Mouse (Mus musculus) midbrain, embryonic 15.5 days (tissue): ENCODE measurements around the gene Tll2. TPM values are rescaled to one million over a fixed set of nuclear protein-coding genes. Genes with fewer than 3 reads are reported as not detected.

Source experiments
- ATAC-seq: fragments of 200-750 bp; cut with Nextera tagmentation; replicated peaks from 2 replicates; pipeline ENCODE4 v1.8.0; 2017; ENCODE audit warnings: moderate TSS enrichment
- H3K27ac ChIP-seq: fragments of 300-500 bp; sonication (generic); 2 replicates; pipeline ENCODE4 v1.5.1; 2015; ENCODE audit warnings: mild to moderate bottlenecking, inconsistent platforms
- H3K27me3 ChIP-seq: fragments of 300-500 bp; sonication (generic); replicated peaks from 2 replicates; pipeline ENCODE4 v1.6.1; 2015; ENCODE audit warnings: inconsistent platforms
- H3K36me3 ChIP-seq: fragments of 300-500 bp; sonication (generic); replicated peaks from 2 replicates; pipeline ENCODE4 v1.6.1; 2015; ENCODE audit warnings: inconsistent platforms
- H3K4me1 ChIP-seq: fragments of 300-500 bp; sonication (generic); 2 replicates; pipeline ENCODE4 v1.6.1; 2015; ENCODE audit warnings: inconsistent platforms
- H3K4me2 ChIP-seq: fragments of 300-500 bp; sonication (generic); 2 replicates; pipeline ENCODE4 v1.6.1; 2015; ENCODE audit warnings: inconsistent platforms, mild to moderate bottlenecking, moderate library complexity
- H3K4me3 ChIP-seq: fragments of 300-500 bp; sonication (generic); 2 replicates; pipeline ENCODE4 v1.5.1; 2015; ENCODE audit warnings: mild to moderate bottlenecking, inconsistent platforms
- H3K9ac ChIP-seq: fragments of 300-500 bp; sonication (generic); 2 replicates; pipeline ENCODE4 v1.6.1; 2015; ENCODE audit warnings: mild to moderate bottlenecking, inconsistent platforms
- H3K9me3 ChIP-seq: fragments of 300-500 bp; sonication (generic); 2 replicates; pipeline ENCODE4 v1.6.1; 2016; ENCODE audit warnings: inconsistent platforms
- WGBS: fragments of 180-500 bp; shearing (Covaris S2); methylation state at CpG from one replicate; pipeline ENCODE4 v1.1.7; 2015; ENCODE audit warnings: mixed read lengths; 5-methylcytosine and 5-hydroxymethylcytosine counted together
- polyA plus RNA-seq: library from polyadenylated mRNA; unstranded; fragments of >200 nt; fragmentation: Nextera tagmentation; extraction: Ambion mirVana; gene quantifications from 2 replicates; pipeline ENCODE4 v1.2.1, GENCODE M21; 2015

The Tll2 gene
- polyA plus RNA-seq, 1 experiment from 2014 or later: 1.6 TPM

DNA sequence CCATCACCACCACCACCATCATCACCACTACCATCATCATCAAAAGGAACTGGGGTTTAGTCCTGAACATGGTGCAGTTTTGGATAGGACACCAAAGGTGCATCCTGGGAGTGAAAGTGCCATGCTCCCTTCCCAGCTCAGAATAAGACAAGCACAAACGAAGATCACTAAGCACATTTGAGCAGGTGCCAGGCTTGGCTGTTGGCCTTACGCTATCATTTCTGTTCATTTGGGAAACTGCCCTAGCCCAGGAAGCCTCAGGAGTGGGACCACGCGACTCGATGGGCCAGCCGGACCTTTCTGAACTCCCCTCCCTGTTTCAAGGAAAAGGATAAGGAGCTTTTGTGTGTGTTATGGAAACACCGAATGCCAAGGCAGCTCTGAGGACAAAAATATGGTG is 98.0 kb downstream of the Tll2 start:
- H3K4me1 ChIP-seq: peaks cover 23% of the 10 kb centered on the region
- no peak overlapping the region for H3K4me3 ChIP-seq
- 73% methylated on average over 7 of the region's 7 CpGs for WGBS
- H3K36me3 ChIP-seq: no peaks in the 10 kb centered on the region
- no peaks in the 10 kb centered on the region for H3K9me3 ChIP-seq
- no peak for ATAC-seq
- no peak overlapping the region for H3K4me2 ChIP-seq
- H3K9ac ChIP-seq: no peak overlapping the region
- H3K27ac ChIP-seq: no peak overlapping the region
- peaks cover 29% of the 10 kb centered on the region for H3K27me3 ChIP-seq

DNA sequence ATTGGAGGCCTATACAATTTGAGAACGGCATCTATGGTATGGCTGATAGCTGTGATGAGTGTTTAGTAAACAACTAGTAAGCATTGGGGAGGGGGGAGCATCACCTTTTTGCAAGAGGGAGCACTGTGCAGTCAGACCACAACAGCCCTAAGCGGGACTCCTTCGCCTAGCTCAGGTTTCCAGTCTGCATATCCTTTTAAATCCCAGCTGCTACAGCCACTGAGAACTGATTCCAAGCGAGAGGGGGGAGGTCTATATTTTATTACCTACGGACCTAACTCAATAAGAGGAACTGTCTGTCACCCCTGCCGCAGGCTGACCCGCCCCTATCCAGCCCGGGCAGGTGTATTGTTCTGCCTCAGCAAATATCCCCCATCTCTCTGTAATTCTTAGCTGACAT is 99.1 kb downstream of the Tll2 start:
- H3K36me3 ChIP-seq: no peaks in the 10 kb centered on the region
- H3K27ac ChIP-seq: no peak overlapping the region
- H3K4me3 ChIP-seq: no peak overlapping the region
- peaks cover 33% of the 10 kb centered on the region for H3K27me3 ChIP-seq
- peaks cover 19% of the 10 kb centered on the region for H3K4me1 ChIP-seq
- H3K4me2 ChIP-seq: no peak overlapping the region
- H3K9me3 ChIP-seq: no peaks in the 10 kb centered on the region
- WGBS: 67% methylated on average over 8 of the region's 8 CpGs
- H3K9ac ChIP-seq: no peak overlapping the region
- ATAC-seq: no peak

DNA sequence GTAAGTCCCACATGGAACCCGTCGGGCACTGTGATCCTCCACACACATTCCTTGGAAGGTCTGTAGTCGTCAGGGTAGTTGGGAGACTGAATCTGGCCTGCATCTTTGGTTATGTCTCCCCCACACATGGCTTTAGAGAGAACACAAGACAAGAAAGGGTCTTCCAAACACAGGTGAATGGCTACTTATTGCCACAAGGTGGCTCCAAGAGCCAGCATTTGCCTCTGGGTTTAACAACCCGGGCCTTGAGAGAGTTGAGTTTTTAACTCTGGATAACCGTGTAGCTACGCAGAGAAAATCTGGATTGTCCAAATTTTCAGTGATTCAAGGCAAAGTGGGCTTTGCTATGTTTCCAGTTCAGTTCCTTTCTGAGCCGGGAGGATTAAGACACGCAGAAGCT is 101.7 kb downstream of the Tll2 start:
- Histone ChIP-seq H3K4me1 (peaks cover 15% of the 10 kb centered on the region), H3K9me3 (no peaks in the 10 kb centered on the region), H3K4me2 (no peak overlapping the region), H3K27ac (no peak overlapping the region), H3K36me3 (no peaks in the 10 kb centered on the region), H3K9ac (no peak overlapping the region), H3K4me3 (no peak overlapping the region), H3K27me3 (peaks cover 27% of the 10 kb centered on the region)
- 24% methylated on average over 8 of the region's 8 CpGs for WGBS
- no peak; the same call in 1 of the 2 replicates for ATAC-seq

DNA sequence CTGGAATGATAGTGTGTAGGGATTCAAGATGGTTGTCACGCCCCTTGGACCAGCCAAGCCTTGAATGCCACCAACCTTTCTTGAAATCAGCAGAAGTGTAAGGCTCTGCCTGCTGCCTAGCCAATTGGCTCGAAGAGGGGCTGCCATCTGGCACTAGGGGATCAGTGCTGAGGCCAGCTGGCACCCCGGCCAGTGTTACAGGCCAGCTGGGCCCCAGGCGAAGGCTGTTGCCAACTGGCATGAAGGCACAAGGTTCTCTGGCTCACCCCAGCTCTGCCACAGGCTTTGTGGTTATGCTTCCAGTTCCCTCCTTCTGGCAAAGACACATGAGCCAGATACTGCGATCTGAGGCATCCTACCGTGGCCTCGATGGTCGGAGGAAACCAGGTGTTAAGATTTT is 105.2 kb downstream of the Tll2 start:
- Histone ChIP-seq H3K27ac (no peak overlapping the region), H3K4me3 (no peak overlapping the region), H3K9me3 (no peaks in the 10 kb centered on the region), H3K4me1 (no peaks in the 10 kb centered on the region), H3K36me3 (no peaks in the 10 kb centered on the region), H3K9ac (no peak overlapping the region), H3K4me2 (no peak overlapping the region), H3K27me3 (peaks cover 21% of the 10 kb centered on the region)
- 65% methylated on average over 8 of the region's 8 CpGs for WGBS
- peak; percentile 84 for ATAC-seq

DNA sequence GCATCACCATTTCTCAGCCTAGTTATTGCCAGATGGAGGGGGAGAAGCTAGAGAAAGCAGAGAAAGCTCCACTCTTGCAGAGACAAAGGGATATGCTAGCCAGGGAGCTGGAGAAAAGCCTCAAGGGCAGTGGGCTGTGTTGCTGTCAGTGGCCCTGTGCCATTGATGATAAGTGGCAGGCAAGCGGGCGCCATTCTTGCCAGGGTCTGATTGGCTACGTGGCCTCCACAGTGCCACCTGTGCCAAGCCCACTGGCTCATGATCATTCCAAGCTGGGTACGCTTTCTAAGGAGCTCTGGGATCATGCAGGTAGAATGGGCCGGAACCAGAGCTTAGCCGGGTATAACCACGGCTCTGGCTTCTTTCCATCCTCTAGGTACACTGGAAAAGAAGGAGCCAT is 105.8 kb downstream of the Tll2 start:
- no peak overlapping the region for H3K4me3 ChIP-seq
- H3K9me3 ChIP-seq: no peaks in the 10 kb centered on the region
- no peak overlapping the region for H3K4me2 ChIP-seq
- peak; percentile 47; the same call in 1 of the 2 replicates for ATAC-seq
- H3K4me1 ChIP-seq: no peaks in the 10 kb centered on the region
- H3K27ac ChIP-seq: no peak overlapping the region
- WGBS: 81% methylated on average over 7 of the region's 7 CpGs
- peaks cover 16% of the 10 kb centered on the region for H3K27me3 ChIP-seq
- H3K9ac ChIP-seq: no peak overlapping the region
- no peaks in the 10 kb centered on the region for H3K36me3 ChIP-seq

DNA sequence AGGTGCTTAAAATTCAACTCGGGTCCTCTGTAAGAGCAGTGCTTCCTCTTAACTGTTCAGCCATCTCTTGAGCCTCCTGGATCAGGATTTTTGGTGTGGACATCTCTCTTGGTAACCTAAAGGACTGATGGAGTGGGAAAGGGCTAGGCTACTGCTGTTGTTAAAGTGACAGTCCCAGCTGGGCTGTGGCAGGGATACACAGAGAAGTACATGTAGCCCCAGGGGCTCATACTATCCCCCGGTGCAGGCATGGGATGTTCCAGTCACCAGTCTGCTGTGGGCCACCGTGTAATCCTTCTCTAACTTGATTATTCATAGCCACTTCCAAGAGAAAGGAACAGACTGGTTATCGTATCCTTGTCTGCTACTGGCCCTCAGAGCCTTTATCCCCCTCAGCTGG is 109.6 kb downstream of the Tll2 start:
- Histone ChIP-seq H3K4me3 (no peak overlapping the region), H3K9ac (no peak overlapping the region), H3K27me3 (no peaks in the 10 kb centered on the region), H3K9me3 (no peaks in the 10 kb centered on the region), H3K4me1 (no peaks in the 10 kb centered on the region), H3K27ac (no peak overlapping the region), H3K36me3 (no peaks in the 10 kb centered on the region), H3K4me2 (no peak overlapping the region)
- no peak for ATAC-seq
- 31% methylated on average over 4 of the region's 4 CpGs for WGBS

DNA sequence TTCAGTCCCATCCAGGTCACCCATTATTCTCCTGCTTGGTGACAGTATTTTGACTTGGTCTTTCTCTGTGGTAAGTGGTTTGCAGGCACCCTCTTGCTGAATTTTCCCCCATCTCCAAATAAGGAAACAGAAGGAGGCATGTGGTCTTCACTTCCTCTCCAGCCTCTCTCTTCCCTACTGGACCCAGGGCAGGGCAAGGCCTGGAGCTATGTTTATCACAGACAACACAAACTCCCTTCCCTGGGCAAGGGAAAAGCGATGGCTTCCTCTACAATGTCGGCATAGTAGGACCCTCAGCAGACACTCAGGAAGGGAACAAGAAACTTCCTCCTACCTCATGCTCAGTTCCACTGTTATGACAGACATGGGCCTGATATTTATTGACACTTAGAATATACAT is 114.7 kb downstream of the Tll2 start:
- Histone ChIP-seq H3K9ac (no peak overlapping the region), H3K27ac (no peak overlapping the region), H3K4me2 (no peak overlapping the region), H3K27me3 (peaks cover 20% of the 10 kb centered on the region), H3K4me1 (peaks cover 3% of the 10 kb centered on the region; the same call in 1 of the 2 replicates), H3K9me3 (no peaks in the 10 kb centered on the region), H3K36me3 (no peaks in the 10 kb centered on the region), H3K4me3 (no peak overlapping the region)
- 81% methylated on average over 2 of the region's 2 CpGs for WGBS
- ATAC-seq: no peak

DNA sequence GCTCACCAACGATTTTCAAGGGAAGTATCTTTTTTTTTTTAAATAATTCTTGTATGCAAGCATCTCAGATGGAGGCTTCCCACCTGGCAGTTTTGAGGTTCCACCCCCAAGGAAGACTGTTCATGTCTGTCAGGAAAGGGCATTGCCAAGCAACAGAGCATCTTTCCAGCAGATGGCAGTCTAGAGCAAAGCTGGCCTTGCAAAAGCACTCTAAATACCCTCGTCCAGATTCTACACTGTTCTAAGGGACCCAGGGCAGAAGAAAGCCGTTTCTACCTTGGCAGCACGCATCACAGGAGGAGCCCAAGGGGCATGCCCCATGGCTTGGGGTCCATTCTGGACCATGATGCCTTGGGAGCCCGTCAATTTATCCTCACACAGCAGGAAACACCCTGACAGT is 116.8 kb downstream of the Tll2 start:
- Histone ChIP-seq H3K9me3 (no peaks in the 10 kb centered on the region), H3K27me3 (peaks cover 20% of the 10 kb centered on the region), H3K36me3 (no peaks in the 10 kb centered on the region), H3K27ac (no peak overlapping the region), H3K9ac (no peak overlapping the region), H3K4me3 (no peak overlapping the region), H3K4me2 (no peak overlapping the region), H3K4me1 (peaks cover 3% of the 10 kb centered on the region; the same call in 1 of the 2 replicates)
- ATAC-seq: peak; percentile 16; the same call in 1 of the 2 replicates
- 8% methylated on average over 5 of the region's 5 CpGs for WGBS

DNA sequence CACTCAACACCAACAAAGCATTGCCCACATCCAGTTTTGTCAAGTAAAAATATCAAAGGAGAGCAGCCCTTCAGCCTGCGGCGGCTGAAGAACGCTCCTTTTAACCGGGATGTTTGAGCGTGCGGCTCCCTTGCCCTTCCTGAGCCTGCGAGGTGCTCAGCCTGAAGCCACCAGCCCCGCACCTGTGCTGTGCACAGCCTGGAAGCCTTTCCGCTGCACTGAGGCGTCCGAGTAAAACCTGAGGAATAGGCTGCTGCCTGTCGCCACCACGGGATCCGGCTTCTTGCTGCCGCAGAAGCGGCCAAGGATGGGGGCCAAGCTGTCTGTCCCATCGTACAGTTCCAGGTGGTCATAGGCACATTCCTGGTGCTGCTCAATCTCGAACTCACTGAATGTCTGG is 118.1 kb downstream of the Tll2 start:
- ATAC-seq: no peak
- H3K4me2 ChIP-seq: peak overlapping the region; percentile 24; the same call in 1 of the 2 replicates

DNA sequence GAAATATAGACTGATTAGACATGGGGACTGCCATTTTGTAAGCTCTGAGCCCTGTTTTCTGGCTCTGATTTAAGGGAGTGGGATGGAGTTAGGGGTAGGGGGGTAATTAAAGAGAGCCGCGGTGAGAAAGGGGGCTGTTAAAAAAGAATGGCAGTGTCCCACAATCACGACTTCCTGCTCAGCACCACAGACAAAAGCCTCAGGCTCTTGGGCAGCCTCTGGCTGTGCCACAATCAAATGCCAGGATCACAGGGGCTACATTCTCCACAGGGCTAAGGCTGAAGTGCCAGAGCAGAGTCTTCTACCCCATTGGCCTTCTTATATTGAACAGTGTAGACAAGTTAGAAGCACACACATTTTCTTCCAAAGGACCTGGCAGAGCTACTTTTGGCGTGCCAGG is 118.7 kb downstream of the Tll2 start:
- Histone ChIP-seq H3K27me3 (peaks cover 20% of the 10 kb centered on the region), H3K27ac (no peak overlapping the region), H3K9me3 (no peaks in the 10 kb centered on the region), H3K4me1 (peaks cover 3% of the 10 kb centered on the region; the same call in 1 of the 2 replicates), H3K9ac (no peak overlapping the region), H3K4me2 (no peak overlapping the region), H3K36me3 (no peaks in the 10 kb centered on the region), H3K4me3 (no peak overlapping the region)
- no peak for ATAC-seq
- WGBS: 52% methylated on average over 4 of the region's 4 CpGs

More for the DNA sequence above, 118.1 kb downstream of the Tll2 start:
- H3K27me3 ChIP-seq: peaks cover 20% of the 10 kb centered on the region
- no peaks in the 10 kb centered on the region for H3K36me3 ChIP-seq
- 40% methylated on average over 18 of the region's 18 CpGs for WGBS
- no peaks in the 10 kb centered on the region for H3K9me3 ChIP-seq
- no peak overlapping the region for H3K27ac ChIP-seq
- no peak overlapping the region for H3K9ac ChIP-seq
- peaks cover 3% of the 10 kb centered on the region; the same call in 1 of the 2 replicates for H3K4me1 ChIP-seq
- H3K4me3 ChIP-seq: no peak overlapping the region

DNA sequence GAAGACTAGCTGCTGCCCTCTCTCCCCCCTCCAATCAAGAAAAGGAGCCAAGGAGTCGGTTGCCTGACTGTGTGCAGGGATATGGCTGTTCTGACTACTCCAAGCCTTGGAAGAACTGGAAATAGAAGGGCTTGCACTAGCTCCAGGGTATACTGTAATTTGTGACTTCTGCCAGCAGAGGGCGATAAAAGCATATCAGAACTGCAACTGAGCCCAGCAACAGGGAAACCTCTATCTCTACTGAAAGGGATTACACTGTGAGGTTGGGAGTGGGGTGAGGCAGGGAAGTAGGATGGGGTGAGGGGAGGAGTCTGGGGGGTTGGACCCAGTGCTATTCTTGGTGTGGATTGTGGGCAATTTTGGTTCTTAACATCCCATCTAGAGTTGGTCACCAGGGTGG is 119.9 kb downstream of the Tll2 start:
- Histone ChIP-seq H3K4me3 (no peak overlapping the region), H3K27ac (no peak overlapping the region), H3K27me3 (peaks cover 20% of the 10 kb centered on the region), H3K36me3 (no peaks in the 10 kb centered on the region), H3K9ac (no peak overlapping the region), H3K4me2 (no peak overlapping the region), H3K9me3 (no peaks in the 10 kb centered on the region), H3K4me1 (peaks cover 5% of the 10 kb centered on the region)
- peak; percentile 77 for ATAC-seq
- 9% methylated on average over 2 of the region's 2 CpGs for WGBS

DNA sequence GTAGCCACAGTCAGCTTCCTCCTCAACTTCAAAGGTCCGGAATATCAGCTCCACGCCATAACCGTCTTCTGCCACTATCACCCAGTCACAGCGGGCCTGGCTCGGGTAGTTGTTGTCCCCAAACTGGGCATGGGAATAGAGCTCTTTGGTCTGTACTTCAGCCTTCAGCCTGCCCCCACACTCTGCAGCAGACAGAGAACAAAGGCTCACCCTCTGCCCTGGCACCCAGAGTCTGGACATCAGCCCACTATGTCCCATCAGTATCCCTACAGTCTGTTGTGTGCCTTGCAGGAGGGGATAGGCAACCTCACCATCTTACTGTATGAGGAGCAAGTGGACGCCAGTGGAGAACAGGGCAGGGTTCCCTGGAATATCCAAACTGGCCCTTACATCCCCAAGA is 120.3 kb downstream of the Tll2 start:
- no peaks in the 10 kb centered on the region for H3K36me3 ChIP-seq

DNA sequence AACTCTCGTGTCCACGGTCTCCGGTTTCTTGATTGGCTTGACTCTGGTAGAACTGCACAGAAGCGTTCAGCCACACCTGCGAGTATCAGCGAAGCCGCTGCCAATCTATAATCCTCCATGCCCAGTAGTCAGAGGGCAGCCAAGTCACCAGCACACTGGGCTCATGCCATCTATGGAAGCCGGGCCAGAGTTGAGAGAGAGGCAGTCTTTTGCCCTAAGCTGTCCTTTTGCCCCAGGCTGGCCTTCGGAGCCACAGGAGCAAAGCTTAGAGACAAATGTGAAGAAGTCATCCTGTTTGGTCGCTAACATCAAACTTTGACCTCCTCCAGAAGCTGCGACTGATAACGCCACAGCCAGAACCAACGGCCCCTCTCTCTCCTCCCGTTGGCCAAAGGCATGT is 123.0 kb downstream of the Tll2 start:
- Histone ChIP-seq H3K27ac (no peak overlapping the region), H3K4me2 (no peak overlapping the region), H3K36me3 (no peaks in the 10 kb centered on the region), H3K4me1 (peaks cover 10% of the 10 kb centered on the region), H3K4me3 (no peak overlapping the region), H3K9ac (no peak overlapping the region), H3K27me3 (peaks cover 12% of the 10 kb centered on the region), H3K9me3 (no peaks in the 10 kb centered on the region)
- ATAC-seq: no peak
- WGBS: 94% methylated on average over 14 of the region's 14 CpGs

More for the DNA sequence above, 120.3 kb downstream of the Tll2 start:
- H3K4me3 ChIP-seq: no peak overlapping the region
- 89% methylated on average over 6 of the region's 6 CpGs for WGBS
- H3K27me3 ChIP-seq: peaks cover 20% of the 10 kb centered on the region
- no peak overlapping the region for H3K9ac ChIP-seq
- H3K4me2 ChIP-seq: no peak overlapping the region
- no peaks in the 10 kb centered on the region for H3K9me3 ChIP-seq
- peak; percentile 12 for ATAC-seq
- H3K4me1 ChIP-seq: peaks cover 9% of the 10 kb centered on the region
- no peak overlapping the region for H3K27ac ChIP-seq
